Mouse (Mus musculus) kidney, adult 9 months (tissue): Measurements from ENCODE around the gene Iqgap2.
A peak's percentile ranks its signal among the peaks of the same experiment; 100 is the strongest.

Experiments
- DNase-seq: peaks from one replicate; pipeline ENCODE4 v3.0.0; 2022

Gene Iqgap2

GRCm38 (mm10) chr13:95826178-95826577, 65.5 kb downstream of the Iqgap2 start:
- DNase-seq: no peak

GRCm38 (mm10) chr13:95822918-95823317, 68.8 kb downstream of the Iqgap2 start:
- no peak for DNase-seq

- no peak for DNase-seq
Observed at GRCm38 (mm10) chr13:95820071-95820470, 71.7 kb downstream of the Iqgap2 start.

- no peak for DNase-seq
Observed at GRCm38 (mm10) chr13:95818941-95819340, 72.8 kb downstream of the Iqgap2 start.

- no peak for DNase-seq
Observed at GRCm38 (mm10) chr13:95813643-95814042, 78.1 kb downstream of the Iqgap2 start.

GRCm38 (mm10) chr13:95810796-95811195, 80.9 kb downstream of the Iqgap2 start:
- no peak for DNase-seq

- DNase-seq: no peak
Observed at GRCm38 (mm10) chr13:95807106-95807750, 84.5 kb downstream of the Iqgap2 start.

GRCm38 (mm10) chr13:95805469-95806166, 86.1 kb downstream of the Iqgap2 start:
- DNase-seq: peak; percentile 74

- DNase-seq: no peak
Observed at GRCm38 (mm10) chr13:95804113-95804512, 87.6 kb downstream of the Iqgap2 start.

GRCm38 (mm10) chr13:95800925-95801324, 90.8 kb downstream of the Iqgap2 start:
- DNase-seq: no peak

GRCm38 (mm10) chr13:95799322-95799721, 92.4 kb downstream of the Iqgap2 start:
- DNase-seq: no peak

GRCm38 (mm10) chr13:95798721-95799120, 93.0 kb downstream of the Iqgap2 start:
- no peak for DNase-seq

- DNase-seq: no peak
Observed at GRCm38 (mm10) chr13:95797530-95797929, 94.2 kb downstream of the Iqgap2 start.

GRCm38 (mm10) chr13:95794346-95794745, 97.4 kb downstream of the Iqgap2 start:
- no peak for DNase-seq

- DNase-seq: no peak
Observed at GRCm38 (mm10) chr13:95790883-95791282, 100.8 kb downstream of the Iqgap2 start.

GRCm38 (mm10) chr13:95788631-95789376, 102.9 kb downstream of the Iqgap2 start:
- DNase-seq: peak; percentile 26

- no peak for DNase-seq
Observed at GRCm38 (mm10) chr13:95782969-95783332, 108.8 kb downstream of the Iqgap2 start.

GRCm38 (mm10) chr13:95782311-95782968, 109.3 kb downstream of the Iqgap2 start:
- peak; percentile 29 for DNase-seq

- peak; percentile 18 for DNase-seq
Observed at GRCm38 (mm10) chr13:95780038-95780437, 111.7 kb downstream of the Iqgap2 start.

- no peak for DNase-seq
Observed at GRCm38 (mm10) chr13:95779261-95779660, 112.5 kb downstream of the Iqgap2 start.

GRCm38 (mm10) chr13:95778761-95779161, 113.0 kb downstream of the Iqgap2 start:
- no peak for DNase-seq

- DNase-seq: peak; percentile 17
Observed at GRCm38 (mm10) chr13:95777651-95778391, 113.9 kb downstream of the Iqgap2 start.

GRCm38 (mm10) chr13:95777237-95777636, 114.5 kb downstream of the Iqgap2 start:
- DNase-seq: peak; percentile 88
